Mouse (Mus musculus) forebrain, embryonic 11.5 days (tissue): ENCODE measurements around the gene Mex3d. TPM values are rescaled to one million over a fixed set of nuclear protein-coding genes. Genes with fewer than 3 reads are reported as not detected.

Experiments used
- ATAC-seq: fragments of 200-750 bp; cut with Nextera tagmentation; replicated peaks from 2 replicates; pipeline ENCODE4 v1.8.0; 2017; ENCODE audit warnings: moderate TSS enrichment; ENCODE audit not compliant: low FRiP score
- DNase-seq: peaks from one replicate; pipeline ENCODE4 v3.0.0-alpha.2; 2017; ENCODE audit warnings: low spot score
- H3K27ac ChIP-seq: fragments of 300-500 bp; sonication (generic); 2 replicates; pipeline ENCODE4 v1.5.1; 2014; ENCODE audit warnings: low read depth, low read length
- H3K27me3 ChIP-seq: fragments of 300-500 bp; sonication (generic); 2 replicates; pipeline ENCODE4 v1.6.1; 2014; ENCODE audit warnings: mild to moderate bottlenecking, low read length, mixed read lengths; ENCODE audit not compliant: control insufficient read depth, insufficient read depth
- H3K36me3 ChIP-seq: fragments of 300-500 bp; sonication (generic); 2 replicates; pipeline ENCODE4 v1.6.1; 2014; ENCODE audit warnings: mild to moderate bottlenecking, low read length, moderate library complexity, mixed read lengths; ENCODE audit not compliant: control insufficient read depth, insufficient read depth
- H3K4me1 ChIP-seq: fragments of 300-500 bp; sonication (generic); replicated peaks from 2 replicates; pipeline ENCODE4 v1.6.1; 2014; ENCODE audit warnings: low read length, mixed read lengths; ENCODE audit not compliant: control insufficient read depth, insufficient read depth
- H3K4me2 ChIP-seq: fragments of 300-500 bp; sonication (generic); 2 replicates; pipeline ENCODE4 v1.6.1; 2014; ENCODE audit warnings: low read depth, mild to moderate bottlenecking, low read length, moderate library complexity, mixed read lengths; ENCODE audit not compliant: severe bottlenecking
- H3K4me3 ChIP-seq: fragments of 300-500 bp; sonication (generic); 2 replicates; pipeline ENCODE4 v1.5.1; 2014; ENCODE audit warnings: low read depth, low read length
- H3K9ac ChIP-seq: fragments of 300-500 bp; sonication (generic); 2 replicates; pipeline ENCODE4 v1.6.1; 2014; ENCODE audit warnings: low read length
- H3K9me3 ChIP-seq: fragments of 300-500 bp; sonication (generic); 2 replicates; pipeline ENCODE4 v1.6.1; 2016; ENCODE audit warnings: low read length, mixed read lengths; ENCODE audit not compliant: control insufficient read depth
- WGBS: fragments of 180-500 bp; shearing (Covaris S2); extraction: QIAGEN DNeasy Blood & Tissue Kit; methylation state at CpG from one replicate; pipeline ENCODE4 v1.1.7; 2014; 5-methylcytosine and 5-hydroxymethylcytosine counted together
- polyA plus RNA-seq: library from polyadenylated mRNA; unstranded; fragments of >200 nt; fragmentation: Nextera tagmentation; extraction: Ambion mirVana; gene quantifications from 2 replicates; pipeline ENCODE4 v1.2.1, GENCODE M21; 2014

Gene Mex3d
- polyA plus RNA-seq, 1 experiment from 2014 or later = 13.3 TPM

DNA sequence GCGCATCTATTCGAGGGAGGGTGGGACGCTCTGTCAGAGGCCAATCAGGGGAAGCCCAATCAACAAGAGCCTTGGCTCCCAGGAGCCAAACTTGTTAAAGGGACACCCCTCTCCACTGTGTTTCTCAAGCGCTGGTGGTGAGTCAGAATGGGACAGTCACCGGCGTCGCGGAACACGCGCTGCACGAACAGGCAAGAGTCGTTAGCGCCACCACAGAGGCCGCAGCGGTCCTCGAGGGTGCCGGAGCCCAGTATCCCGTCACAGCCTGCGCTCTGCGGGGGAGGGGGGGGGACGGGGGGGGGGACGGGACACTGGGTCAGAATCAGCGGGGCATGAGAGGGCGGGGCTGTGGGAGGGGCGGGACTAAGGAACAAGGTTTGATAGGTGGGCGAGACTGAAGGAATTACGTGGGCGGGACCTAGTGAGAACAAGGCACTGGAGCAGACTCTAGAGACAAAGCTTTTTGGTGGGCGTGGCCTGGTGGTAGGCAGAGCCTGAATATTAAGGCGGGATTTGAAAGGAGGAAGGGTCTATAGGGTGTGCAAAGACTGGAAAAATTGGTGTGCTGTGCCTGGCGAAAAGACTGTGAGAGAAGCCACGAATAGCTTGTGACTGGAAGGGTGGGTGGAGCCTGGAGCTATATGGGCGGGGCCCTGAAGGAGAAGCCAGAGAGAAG, 44.6 kb downstream of the Mex3d start:
- under 1% methylated on average over 33 of the region's 33 CpGs for WGBS
- ATAC-seq = peak; percentile 71
- DNase-seq = peak; percentile 79
- H3K4me2 ChIP-seq = peak overlapping the region; percentile 48
- no peak overlapping the region; the same call in 1 of the 2 replicates for H3K9ac ChIP-seq
- no peaks in the 10 kb centered on the region for H3K9me3 ChIP-seq
- H3K27ac ChIP-seq = no peak overlapping the region
- peaks cover 11% of the 10 kb centered on the region for H3K4me1 ChIP-seq
- H3K36me3 ChIP-seq = no peaks in the 10 kb centered on the region
- H3K4me3 ChIP-seq = peak overlapping the region; percentile 30
- peaks cover 77% of the 10 kb centered on the region for H3K27me3 ChIP-seq

DNA sequence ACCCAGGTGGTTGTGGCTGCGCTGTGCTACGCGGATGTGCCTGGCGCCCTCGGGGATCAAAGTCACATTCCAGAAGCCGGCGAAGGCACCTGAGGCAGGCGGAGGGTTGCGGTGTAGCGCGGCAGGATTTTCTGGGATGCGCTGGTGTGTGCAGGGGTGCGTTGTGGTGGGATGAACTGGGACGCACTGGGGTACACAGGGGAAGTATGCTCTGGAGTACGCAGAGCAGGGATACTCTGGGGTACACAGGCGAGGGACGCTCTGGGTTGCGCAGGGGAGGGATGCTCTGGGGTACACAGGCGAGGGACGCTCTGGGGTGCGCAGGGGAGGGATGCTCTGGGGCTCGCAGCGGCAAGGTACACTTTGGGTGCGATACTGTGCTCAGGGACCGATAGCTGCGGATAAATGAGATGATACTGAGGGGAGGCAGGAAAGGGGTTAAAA, 45.1 kb downstream of the Mex3d start:
- Histone ChIP-seq H3K27ac (no peak overlapping the region), H3K9ac (no peak overlapping the region), H3K36me3 (no peaks in the 10 kb centered on the region), H3K4me3 (peak overlapping the region; percentile 30), H3K27me3 (peaks cover 72% of the 10 kb centered on the region), H3K4me2 (peak overlapping the region; percentile 48), H3K4me1 (peaks cover 11% of the 10 kb centered on the region), H3K9me3 (no peaks in the 10 kb centered on the region)
- DNase-seq (peak; percentile 58), ATAC-seq (no peak; the same call in 1 of the 2 replicates)
- WGBS = 2% methylated on average over 26 of the region's 26 CpGs

DNA sequence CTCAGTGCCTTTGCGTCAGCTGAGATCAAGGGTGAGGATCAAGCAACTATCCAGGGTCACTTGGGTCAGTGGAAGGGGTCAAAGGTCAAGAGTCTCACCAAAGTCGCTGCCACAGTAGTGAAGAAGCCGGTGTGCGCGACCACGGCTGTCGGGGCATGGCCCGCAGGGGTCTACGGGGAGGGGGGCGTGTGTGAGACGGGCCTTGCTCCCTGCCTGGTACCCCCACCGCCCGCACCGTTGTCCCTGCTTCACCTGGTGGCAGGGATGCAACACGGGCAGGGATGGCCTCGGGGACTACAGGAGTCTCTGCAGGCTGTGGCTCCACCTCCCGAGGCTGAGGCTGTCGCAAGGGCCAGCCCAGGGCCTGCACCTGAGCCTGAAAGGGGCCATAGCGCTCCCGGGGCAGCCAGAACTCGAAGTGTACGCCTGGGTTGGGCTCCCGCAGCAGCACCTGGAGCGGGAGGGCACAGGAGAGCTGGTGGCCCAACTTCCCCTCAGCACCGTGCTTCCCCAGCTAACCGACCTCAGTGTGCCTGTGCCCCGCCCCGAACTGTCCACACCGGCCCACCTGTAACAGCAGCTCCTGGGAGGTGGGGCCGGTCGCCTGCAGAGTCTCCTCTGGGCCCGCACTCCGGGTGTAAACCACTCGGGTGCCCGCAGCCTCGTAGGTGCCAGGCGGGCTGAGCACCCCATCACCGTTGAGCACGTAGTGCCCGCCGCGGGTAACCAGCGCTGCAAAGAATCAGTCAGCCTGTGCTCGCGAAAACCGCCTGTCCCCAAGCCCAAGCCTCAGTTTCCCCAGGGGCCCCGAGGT, 45.8 kb downstream of the Mex3d start:
- Histone ChIP-seq H3K4me2 (no peak overlapping the region), H3K9me3 (no peaks in the 10 kb centered on the region), H3K4me1 (peaks cover 11% of the 10 kb centered on the region), H3K27me3 (peaks cover 67% of the 10 kb centered on the region), H3K9ac (no peak overlapping the region), H3K4me3 (peak overlapping the region; percentile 30), H3K36me3 (no peaks in the 10 kb centered on the region), H3K27ac (no peak overlapping the region)
- DNase-seq (peak; percentile 61), ATAC-seq (no peak)
- WGBS = 2% methylated on average over 46 of the region's 47 CpGs

DNA sequence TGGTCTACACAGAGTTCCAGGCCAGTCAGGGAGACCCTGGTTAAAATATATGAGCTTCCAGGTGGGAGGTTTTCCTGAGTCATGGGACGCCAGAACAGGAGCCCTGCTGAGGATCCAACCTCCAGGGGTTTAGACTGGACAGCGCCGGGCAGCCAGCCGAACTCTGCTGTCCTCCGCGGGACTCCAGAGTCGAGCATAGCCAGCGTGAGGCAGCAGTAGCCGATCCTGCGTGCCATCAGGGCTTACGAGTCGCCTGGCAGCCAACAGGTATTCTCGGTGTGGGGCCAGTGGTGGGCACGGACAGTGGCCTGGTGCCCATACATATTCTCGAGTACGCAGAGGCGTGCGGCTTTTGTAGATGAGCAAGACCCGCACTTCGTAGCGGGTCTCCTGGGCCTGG, 46.4 kb downstream of the Mex3d start:
- H3K9me3 ChIP-seq = no peaks in the 10 kb centered on the region
- no peak overlapping the region for H3K9ac ChIP-seq
- H3K4me1 ChIP-seq = peaks cover 11% of the 10 kb centered on the region
- no peak overlapping the region for H3K27ac ChIP-seq
- ATAC-seq (no peak), DNase-seq (no peak)
- no peak overlapping the region for H3K4me2 ChIP-seq
- no peak overlapping the region for H3K4me3 ChIP-seq
- H3K36me3 ChIP-seq = no peaks in the 10 kb centered on the region
- H3K27me3 ChIP-seq = peaks cover 62% of the 10 kb centered on the region
- WGBS = 9% methylated on average over 21 of the region's 21 CpGs

DNA sequence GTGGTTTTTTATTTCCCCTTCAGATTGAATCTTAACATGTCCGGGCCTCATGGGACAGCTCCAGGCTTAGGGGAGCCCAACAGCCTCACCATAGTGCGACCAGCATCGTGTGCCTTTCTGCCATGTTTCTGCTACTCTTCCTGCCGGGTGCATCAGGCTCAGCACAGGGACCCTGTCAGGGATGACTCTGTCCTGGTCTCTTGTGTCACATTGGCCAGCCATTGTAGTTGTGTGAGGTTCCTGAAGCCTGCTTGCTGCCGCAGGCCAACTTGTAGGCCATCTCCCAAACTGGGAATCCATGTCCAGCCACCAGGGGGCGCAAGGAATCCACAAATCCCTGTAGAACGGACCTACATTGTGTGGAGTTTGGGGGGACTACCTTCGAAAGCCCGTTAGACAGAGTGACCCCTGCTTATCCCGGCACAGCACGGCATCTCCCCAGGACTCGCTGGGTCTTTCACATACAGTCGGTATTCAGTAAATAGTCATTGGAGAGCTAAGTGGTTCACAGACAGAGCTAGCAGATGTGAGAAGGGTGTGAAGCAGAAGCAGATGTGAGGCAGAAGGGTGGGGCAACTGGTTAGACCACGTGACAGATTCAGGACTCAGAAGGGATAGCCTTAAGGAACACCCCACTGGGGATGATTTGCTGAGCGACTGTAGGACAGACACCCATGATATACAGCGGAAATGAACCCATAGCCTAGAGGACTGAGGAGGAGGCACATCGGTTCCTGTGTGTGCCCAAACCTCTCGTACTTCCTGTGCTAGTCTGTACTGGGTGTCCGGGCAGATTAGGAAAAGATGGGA, 47.3 kb downstream of the Mex3d start:
- no peak overlapping the region for H3K4me3 ChIP-seq
- peaks cover 53% of the 10 kb centered on the region for H3K27me3 ChIP-seq
- no peak overlapping the region for H3K27ac ChIP-seq
- DNase-seq = peak; percentile 92
- H3K36me3 ChIP-seq = no peaks in the 10 kb centered on the region
- 26% methylated on average over 19 of the region's 19 CpGs for WGBS
- H3K4me2 ChIP-seq = no peak overlapping the region; the same call in 1 of the 2 replicates
- no peak overlapping the region for H3K9ac ChIP-seq
- no peak for ATAC-seq
- H3K9me3 ChIP-seq = no peaks in the 10 kb centered on the region
- peaks cover 11% of the 10 kb centered on the region for H3K4me1 ChIP-seq

DNA sequence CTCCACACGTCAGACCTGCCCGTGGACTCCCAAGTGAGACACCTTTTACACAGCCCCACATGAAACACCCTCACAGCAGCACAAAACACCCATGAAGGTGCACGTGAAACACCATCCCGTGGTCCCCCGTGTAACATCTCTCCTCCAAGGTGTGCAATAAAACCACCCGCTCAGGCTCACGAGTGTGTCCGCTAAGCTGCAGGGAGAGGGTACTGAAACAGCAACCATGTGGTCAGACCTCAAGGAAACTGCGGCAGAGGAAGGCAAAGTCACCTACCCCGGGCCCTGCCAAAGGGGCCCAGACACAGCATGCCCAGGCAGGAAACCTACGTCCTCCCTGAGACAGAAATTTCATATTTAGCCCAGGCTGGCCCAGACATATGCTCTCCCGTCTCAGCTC, 51.2 kb downstream of the Mex3d start:
- no peaks in the 10 kb centered on the region; the same call in 1 of the 2 replicates for H3K4me1 ChIP-seq
- no peak overlapping the region for H3K27ac ChIP-seq
- DNase-seq (no peak), ATAC-seq (no peak)
- H3K9me3 ChIP-seq = no peaks in the 10 kb centered on the region
- peaks cover 14% of the 10 kb centered on the region for H3K27me3 ChIP-seq
- H3K4me2 ChIP-seq = no peak overlapping the region
- H3K9ac ChIP-seq = no peak overlapping the region
- 91% methylated on average over 12 of the region's 12 CpGs for WGBS
- no peak overlapping the region for H3K4me3 ChIP-seq
- H3K36me3 ChIP-seq = no peaks in the 10 kb centered on the region

DNA sequence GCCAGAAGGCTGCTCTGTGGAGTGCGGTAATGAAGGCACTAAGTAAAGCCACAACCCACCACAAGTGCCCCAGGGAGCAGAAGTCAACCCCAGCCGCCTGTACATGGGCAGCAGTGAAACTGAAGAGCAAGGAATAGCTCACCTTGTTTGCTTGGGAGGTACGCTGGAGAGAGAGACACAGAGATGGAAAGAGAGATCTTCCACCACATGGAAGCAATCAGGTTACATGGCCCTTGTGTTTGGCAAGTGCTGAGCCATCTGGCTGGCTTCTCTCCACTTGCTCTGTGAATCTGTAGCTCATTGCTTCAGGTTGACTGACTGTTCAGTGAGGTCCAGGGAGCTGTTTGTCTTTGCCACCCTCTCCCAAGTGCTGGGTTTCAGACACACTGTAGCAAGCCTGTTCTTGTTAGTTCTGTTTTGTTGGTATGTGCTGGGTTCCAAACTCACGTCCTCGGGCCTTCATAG, 54.9 kb downstream of the Mex3d start:
- Histone ChIP-seq H3K27ac (no peak overlapping the region), H3K4me2 (no peak overlapping the region), H3K9ac (no peak overlapping the region; the same call in 1 of the 2 replicates), H3K4me3 (no peak overlapping the region), H3K9me3 (no peaks in the 10 kb centered on the region), H3K4me1 (peaks cover 7% of the 10 kb centered on the region), H3K36me3 (no peaks in the 10 kb centered on the region), H3K27me3 (peaks cover 2% of the 10 kb centered on the region)
- WGBS = 79% methylated on average over 5 of the region's 5 CpGs
- no peak for ATAC-seq
- DNase-seq = no peak
